Mouse (Mus musculus): Measurements from ENCODE around the gene Nubp2. TPM values are rescaled to one million over a fixed set of nuclear protein-coding genes. Genes with fewer than 3 reads are reported as not detected.

The Nubp2 gene
- total and polyA plus RNA-seq, 3 experiments: 17.8 to 22.7 (median 18.2) TPM

DNA sequence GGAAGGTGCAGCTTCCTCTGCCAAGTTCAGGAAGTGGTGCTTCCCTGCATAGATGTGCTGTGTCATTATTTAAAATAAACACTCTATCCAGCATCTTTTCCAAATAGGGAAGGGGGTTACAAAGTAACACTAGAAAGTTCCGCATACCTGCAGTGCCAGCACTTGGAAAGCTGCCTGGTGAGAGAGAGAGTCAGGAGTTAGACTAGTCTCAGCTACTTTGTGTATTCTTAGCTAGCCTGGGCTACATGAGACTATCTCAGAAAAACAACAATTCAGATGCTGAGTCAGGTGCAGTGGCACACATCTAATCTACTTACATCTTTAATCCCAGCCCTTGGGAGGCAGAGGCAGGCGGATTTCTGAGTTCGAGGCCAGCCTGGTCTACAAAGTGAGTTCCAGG lies 24.4 kb downstream of the Nubp2 start:
- H3K9ac ChIP-seq (ENCODE audit: low read depth, low read length): no peak overlapping the region
- no peak overlapping the region for H3K4me3 ChIP-seq
- no peaks in the 10 kb centered on the region for H3K79me2 ChIP-seq (replicated peaks; ENCODE audit: control insufficient read depth, insufficient read depth, low read length)
- no peaks in the 10 kb centered on the region for H3K27me3 ChIP-seq (ENCODE audit: control insufficient read depth, insufficient read depth, low read length)
- DNase-seq: no peak
- H3K27ac ChIP-seq: no peak overlapping the region
- intact Hi-C loops (cut with DNase I): no loop called here
- no peaks in the 10 kb centered on the region; the same call in 1 of the 2 replicates for H3K4me1 ChIP-seq (ENCODE audit: control insufficient read depth, insufficient read depth, low read length)
- WGBS: 90% methylated on average over 3 of the region's 3 CpGs
- no peaks in the 10 kb centered on the region for H3K36me3 ChIP-seq (ENCODE audit: control insufficient read depth, insufficient read depth, low read length)
- TF ChIP-seq EP300 (IDR thresholded peaks at IDR 0.05; ENCODE audit: insufficient read depth, low read depth, low read length) (no peak), CTCF (IDR thresholded peaks at IDR 0.05) (no peak), POLR2A (IDR thresholded peaks at IDR 0.05; ENCODE audit: insufficient read depth, low read depth, low read length) (no peak)

DNA sequence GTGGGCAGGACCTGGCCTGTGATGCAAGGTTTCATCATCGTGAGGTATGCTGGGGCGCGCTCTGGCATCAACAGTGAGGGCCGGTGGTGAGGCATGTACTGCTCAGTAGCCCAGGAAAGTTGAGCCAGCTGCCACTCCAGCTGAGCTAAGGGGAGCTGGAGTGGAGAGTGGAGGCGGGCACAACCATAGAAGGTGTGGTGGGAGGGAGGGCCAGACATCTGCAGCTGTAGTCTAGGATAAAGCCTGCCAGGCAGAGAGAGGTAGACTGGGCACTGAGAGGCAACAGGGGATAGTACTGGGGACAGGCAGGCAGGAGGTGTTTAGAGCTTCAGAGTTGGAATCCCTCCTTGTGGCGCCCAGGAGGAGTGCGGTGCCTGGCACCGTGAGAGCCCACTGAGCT lies 26.1 kb downstream of the Nubp2 start:
- H3K36me3 ChIP-seq (ENCODE audit: control insufficient read depth, insufficient read depth, low read length): no peaks in the 10 kb centered on the region
- no peaks in the 10 kb centered on the region for H3K79me2 ChIP-seq (replicated peaks; ENCODE audit: control insufficient read depth, insufficient read depth, low read length)
- no peak overlapping the region for H3K27ac ChIP-seq
- WGBS: 88% methylated on average over 8 of the region's 8 CpGs
- no peaks in the 10 kb centered on the region for H3K27me3 ChIP-seq (ENCODE audit: control insufficient read depth, insufficient read depth, low read length)
- no peak overlapping the region for H3K9ac ChIP-seq (ENCODE audit: low read depth, low read length)
- intact Hi-C loops (cut with DNase I): no loop called here
- no peak for DNase-seq
- TF ChIP-seq POLR2A (IDR thresholded peaks at IDR 0.05; ENCODE audit: insufficient read depth, low read depth, low read length): no peak
- TF ChIP-seq CTCF (IDR thresholded peaks at IDR 0.05): no peak
- TF ChIP-seq EP300 (IDR thresholded peaks at IDR 0.05; ENCODE audit: insufficient read depth, low read depth, low read length): no peak
- no peaks in the 10 kb centered on the region; the same call in 1 of the 2 replicates for H3K4me1 ChIP-seq (ENCODE audit: control insufficient read depth, insufficient read depth, low read length)
- no peak overlapping the region for H3K4me3 ChIP-seq

DNA sequence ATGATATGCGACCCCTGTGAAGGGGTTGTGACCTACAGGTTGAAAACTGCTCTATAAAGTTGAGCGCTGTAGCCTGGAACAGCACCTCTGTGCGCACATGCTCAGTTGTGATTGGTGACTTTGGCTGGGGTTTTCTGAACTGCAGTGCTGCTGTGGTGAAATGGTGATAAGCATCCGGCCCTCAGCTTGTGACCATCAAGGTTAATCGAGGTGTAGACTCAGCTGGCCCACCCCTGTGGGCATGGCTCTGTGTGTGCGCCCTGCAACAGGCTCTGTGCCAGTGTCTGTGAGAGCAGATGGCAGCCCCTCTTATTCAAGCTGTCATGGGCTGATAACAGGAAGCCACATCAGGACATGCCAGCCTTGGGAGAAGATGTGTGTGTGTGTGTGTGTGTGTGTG lies 27.2 kb downstream of the Nubp2 start:
- DNase-seq: no peak
- no peak for TF ChIP-seq EP300 (IDR thresholded peaks at IDR 0.05; ENCODE audit: insufficient read depth, low read depth, low read length)
- TF ChIP-seq CTCF (IDR thresholded peaks at IDR 0.05): no peak
- no peak for TF ChIP-seq POLR2A (IDR thresholded peaks at IDR 0.05; ENCODE audit: insufficient read depth, low read depth, low read length)
- intact Hi-C loops (cut with DNase I): no loop called here
- no peaks in the 10 kb centered on the region; the same call in 1 of the 2 replicates for H3K4me1 ChIP-seq (ENCODE audit: control insufficient read depth, insufficient read depth, low read length)
- H3K4me3 ChIP-seq: no peak overlapping the region
- no peak overlapping the region for H3K9ac ChIP-seq (ENCODE audit: low read depth, low read length)
- no peaks in the 10 kb centered on the region for H3K36me3 ChIP-seq (ENCODE audit: control insufficient read depth, insufficient read depth, low read length)
- 68% methylated on average over 6 of the region's 6 CpGs for WGBS
- no peak overlapping the region for H3K27ac ChIP-seq
- H3K79me2 ChIP-seq (replicated peaks; ENCODE audit: control insufficient read depth, insufficient read depth, low read length): no peaks in the 10 kb centered on the region
- H3K27me3 ChIP-seq (ENCODE audit: control insufficient read depth, insufficient read depth, low read length): no peaks in the 10 kb centered on the region

DNA sequence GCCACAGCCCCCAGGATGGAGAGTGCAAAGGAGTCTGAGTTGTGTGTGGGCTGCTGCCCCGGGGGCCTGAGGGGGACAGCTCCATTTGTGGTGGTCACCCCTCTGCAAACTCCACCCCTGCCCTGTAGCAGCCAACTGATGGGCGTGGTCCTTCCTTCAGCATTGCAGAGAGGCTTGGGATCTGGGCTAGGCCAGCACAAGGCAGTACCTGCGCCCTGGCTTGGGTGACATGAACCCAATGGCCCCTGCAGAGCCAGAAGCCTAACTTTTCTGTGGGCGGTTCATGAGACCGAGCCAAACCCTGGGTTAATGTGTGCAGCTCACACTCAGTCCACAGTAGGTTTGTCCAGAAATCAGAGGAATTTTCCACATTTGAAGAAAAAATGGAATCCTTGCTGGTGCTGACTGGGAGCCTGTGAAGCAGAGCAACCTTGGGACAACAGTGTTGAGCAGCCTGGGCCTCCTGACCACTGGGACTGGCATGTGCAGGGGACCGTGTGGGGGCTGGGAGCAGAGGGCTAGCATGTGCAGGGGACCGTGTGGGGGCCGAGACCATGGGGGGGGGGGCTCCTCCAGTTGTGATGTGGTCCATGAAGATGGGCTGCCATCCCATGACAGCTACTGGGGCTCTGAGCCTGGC lies 28.2 kb downstream of the Nubp2 start:
- no peaks in the 10 kb centered on the region for H3K79me2 ChIP-seq (replicated peaks; ENCODE audit: control insufficient read depth, insufficient read depth, low read length)
- DNase-seq: no peak
- intact Hi-C loops (cut with DNase I): no loop called here
- no peak for TF ChIP-seq CTCF (IDR thresholded peaks at IDR 0.05)
- no peak for TF ChIP-seq POLR2A (IDR thresholded peaks at IDR 0.05; ENCODE audit: insufficient read depth, low read depth, low read length)
- no peak for TF ChIP-seq EP300 (IDR thresholded peaks at IDR 0.05; ENCODE audit: insufficient read depth, low read depth, low read length)
- H3K4me3 ChIP-seq: no peak overlapping the region
- H3K4me1 ChIP-seq (ENCODE audit: control insufficient read depth, insufficient read depth, low read length): no peaks in the 10 kb centered on the region; the same call in 1 of the 2 replicates
- H3K27ac ChIP-seq: no peak overlapping the region
- WGBS: 83% methylated on average over 8 of the region's 8 CpGs
- H3K36me3 ChIP-seq (ENCODE audit: control insufficient read depth, insufficient read depth, low read length): no peaks in the 10 kb centered on the region
- no peaks in the 10 kb centered on the region for H3K27me3 ChIP-seq (ENCODE audit: control insufficient read depth, insufficient read depth, low read length)
- H3K9ac ChIP-seq (ENCODE audit: low read depth, low read length): no peak overlapping the region

DNA sequence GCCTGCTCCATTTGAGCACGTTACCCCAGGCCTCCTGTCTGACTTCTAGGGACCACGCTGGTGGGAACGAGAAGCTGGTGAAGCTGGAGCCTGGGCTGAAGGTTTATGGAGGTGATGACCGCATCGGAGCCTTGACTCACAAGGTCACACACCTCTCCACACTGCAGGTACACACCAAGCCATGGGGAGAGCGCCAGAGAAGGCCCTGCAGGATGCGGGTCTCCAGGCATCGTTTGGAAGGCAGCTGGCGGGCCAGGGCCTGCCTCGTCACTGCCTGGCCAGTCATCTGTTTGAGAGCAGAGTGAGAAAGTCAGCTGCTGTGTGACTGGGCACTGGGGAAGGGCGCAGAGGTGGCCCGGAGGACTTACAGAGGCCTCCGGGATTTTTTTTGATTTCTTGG lies 29.6 kb downstream of the Nubp2 start:
- H3K9ac ChIP-seq (ENCODE audit: low read depth, low read length): no peak overlapping the region
- TF ChIP-seq EP300 (IDR thresholded peaks at IDR 0.05; ENCODE audit: insufficient read depth, low read depth, low read length) (no peak), CTCF (IDR thresholded peaks at IDR 0.05) (no peak), POLR2A (IDR thresholded peaks at IDR 0.05; ENCODE audit: insufficient read depth, low read depth, low read length) (no peak)
- H3K36me3 ChIP-seq (ENCODE audit: control insufficient read depth, insufficient read depth, low read length): no peaks in the 10 kb centered on the region
- DNase-seq: no peak
- no peak overlapping the region for H3K27ac ChIP-seq
- no peak overlapping the region for H3K4me3 ChIP-seq
- intact Hi-C loops (cut with DNase I): no loop called here
- no peaks in the 10 kb centered on the region for H3K79me2 ChIP-seq (replicated peaks; ENCODE audit: control insufficient read depth, insufficient read depth, low read length)
- no peaks in the 10 kb centered on the region for H3K27me3 ChIP-seq (ENCODE audit: control insufficient read depth, insufficient read depth, low read length)
- WGBS: 91% methylated on average over 13 of the region's 13 CpGs
- H3K4me1 ChIP-seq (ENCODE audit: control insufficient read depth, insufficient read depth, low read length): no peaks in the 10 kb centered on the region; the same call in none of the 2 replicates

DNA sequence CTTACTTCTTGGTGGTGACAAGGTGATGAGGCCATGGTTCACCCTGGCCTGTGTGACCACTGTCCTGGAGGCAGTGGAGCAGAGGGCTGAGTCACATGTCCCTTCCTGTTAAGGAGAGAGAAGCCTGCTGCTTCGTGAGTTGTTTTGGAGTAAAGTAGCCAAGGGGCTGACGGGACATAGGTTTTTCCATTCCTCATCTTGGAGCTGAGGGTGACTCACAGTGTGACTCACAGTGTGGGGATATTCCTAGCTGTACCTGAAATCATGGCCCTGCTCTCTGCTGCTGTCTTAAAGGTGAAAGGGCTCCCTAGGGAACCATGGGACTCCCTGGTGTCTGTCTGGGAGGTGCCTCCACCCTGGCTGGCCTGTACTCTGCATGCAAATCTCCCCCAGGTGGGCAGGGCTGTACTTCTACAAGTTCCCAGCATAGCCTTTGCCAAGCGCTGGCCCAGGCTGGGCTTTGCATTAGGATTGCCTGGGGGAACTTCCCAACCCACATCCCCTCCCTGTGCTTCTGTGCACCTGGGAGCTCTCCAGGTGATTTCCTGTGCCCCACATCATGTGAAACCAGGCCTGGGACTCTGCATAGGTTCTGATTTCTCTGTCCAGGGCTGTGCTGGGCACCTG lies 30.2 kb downstream of the Nubp2 start:
- intact Hi-C loops (cut with DNase I): no loop called here
- no peaks in the 10 kb centered on the region for H3K79me2 ChIP-seq (replicated peaks; ENCODE audit: control insufficient read depth, insufficient read depth, low read length)
- DNase-seq: no peak
- no peak overlapping the region for H3K9ac ChIP-seq (ENCODE audit: low read depth, low read length)
- H3K27ac ChIP-seq: no peak overlapping the region
- no peak for TF ChIP-seq EP300 (IDR thresholded peaks at IDR 0.05; ENCODE audit: insufficient read depth, low read depth, low read length)
- no peak for TF ChIP-seq CTCF (IDR thresholded peaks at IDR 0.05)
- no peak for TF ChIP-seq POLR2A (IDR thresholded peaks at IDR 0.05; ENCODE audit: insufficient read depth, low read depth, low read length)
- H3K27me3 ChIP-seq (ENCODE audit: control insufficient read depth, insufficient read depth, low read length): no peaks in the 10 kb centered on the region
- WGBS: 59% methylated on average over 3 of the region's 3 CpGs
- no peaks in the 10 kb centered on the region; the same call in none of the 2 replicates for H3K4me1 ChIP-seq (ENCODE audit: control insufficient read depth, insufficient read depth, low read length)
- no peak overlapping the region for H3K4me3 ChIP-seq
- no peaks in the 10 kb centered on the region for H3K36me3 ChIP-seq (ENCODE audit: control insufficient read depth, insufficient read depth, low read length)

All from heart, adult 2 months (tissue).